Comparison of ENCODE assay signal across 15 mouse cellular contexts in genomic region chr7:138538048-138538831, GRCm38 (mm10).
A peak's percentile ranks its signal among the peaks of the same experiment; 100 is the strongest.
DNase-seq lines count a peak whose midpoint lies in the region; ATAC-seq and TF ChIP-seq lines count a peak whose summit lies in the region.
"Had no signal": no experiment of that assay in that cellular context is flagged by ENCODE, and none has a peak within 500 bp of the region (broad histone marks: within the 10 kb centered on the region; RNA-seq: fewer than 3 reads in every experiment).

No protein-coding gene starts in this region.

- no peaks in the 10 kb centered on the region for H3K27me3 ChIP-seq in lung, embryonic 16.5 days (ENCODE audit: control insufficient read depth, insufficient read depth, low read depth, low read length)
- no peaks in the 10 kb centered on the region for H3K27me3 ChIP-seq in intestine, postnatal 0 days (replicated peaks; ENCODE audit: control insufficient read depth, insufficient read depth, low read length)
- no peaks in the 10 kb centered on the region for H3K27me3 ChIP-seq in stomach, embryonic 14.5 days (ENCODE audit: control insufficient read depth, insufficient read depth, low read length)
- H3K27me3 ChIP-seq in hindbrain, embryonic 10.5 days (ENCODE audit: insufficient read depth, poor library complexity, severe bottlenecking): no peaks in the 10 kb centered on the region
- H3K27me3 ChIP-seq in neural tube, embryonic 15.5 days (replicated peaks): no peaks in the 10 kb centered on the region
- H3K27me3 ChIP-seq: heart, embryonic 12.5 days; hindbrain, embryonic 12.5 days; limb, embryonic 12.5 days had no signal

- no peak overlapping the region for H3K27ac ChIP-seq in lung, embryonic 16.5 days (ENCODE audit: low read length)
- no peak overlapping the region for H3K27ac ChIP-seq in intestine, postnatal 0 days (ENCODE audit: low read depth, low read length)
- no peak overlapping the region for H3K27ac ChIP-seq in stomach, embryonic 14.5 days (ENCODE audit: low read length)
- no peak overlapping the region for H3K27ac ChIP-seq in hindbrain, embryonic 10.5 days
- H3K27ac ChIP-seq in neural tube, embryonic 15.5 days (replicated peaks): no peak overlapping the region
- H3K27ac ChIP-seq: gastrocnemius, adult 2 months; hindbrain, embryonic 12.5 days; limb, embryonic 12.5 days had no signal

- no peaks in the 10 kb centered on the region for H3K4me1 ChIP-seq in lung, embryonic 16.5 days (replicated peaks; ENCODE audit: control insufficient read depth, insufficient read depth, low read length)
- H3K4me1 ChIP-seq in intestine, postnatal 0 days (replicated peaks; ENCODE audit: control insufficient read depth, insufficient read depth, low read length): no peaks in the 10 kb centered on the region
- no peaks in the 10 kb centered on the region for H3K4me1 ChIP-seq in stomach, embryonic 14.5 days (ENCODE audit: control insufficient read depth, insufficient read depth, low read length)
- 0 out of 2 replicates have a peak, but pooled peaks cover 6% of the 10 kb centered on the region for H3K4me1 ChIP-seq in hindbrain, embryonic 10.5 days (replicated peaks)
- H3K4me1 ChIP-seq in neural tube, embryonic 15.5 days: no peaks in the 10 kb centered on the region
- H3K4me1 ChIP-seq: heart, embryonic 12.5 days; limb, embryonic 12.5 days had no signal

- H3K4me3 ChIP-seq in lung, embryonic 16.5 days (ENCODE audit: low read length): no peak overlapping the region
- H3K4me3 ChIP-seq in intestine, postnatal 0 days (ENCODE audit: low read depth, low read length): 0 out of 2 replicates have a peak overlapping the region, but pooled peaks have one; percentile 9
- no peak overlapping the region for H3K4me3 ChIP-seq in stomach, embryonic 14.5 days (ENCODE audit: low read depth, low read length)
- H3K4me3 ChIP-seq in hindbrain, embryonic 10.5 days: no peak overlapping the region
- no peak overlapping the region for H3K4me3 ChIP-seq in neural tube, embryonic 15.5 days (replicated peaks)
- H3K4me3 ChIP-seq: gastrocnemius, adult 2 months; heart, embryonic 12.5 days; hindbrain, embryonic 12.5 days; limb, embryonic 12.5 days had no signal

- H3K9ac ChIP-seq in lung, embryonic 16.5 days (ENCODE audit: low read length): no peak overlapping the region
- H3K9ac ChIP-seq in intestine, postnatal 0 days (ENCODE audit: low read depth, low read length): no peak overlapping the region
- no peak overlapping the region for H3K9ac ChIP-seq in stomach, embryonic 14.5 days (replicated peaks; ENCODE audit: low read depth, low read length)
- H3K9ac ChIP-seq in neural tube, embryonic 15.5 days (replicated peaks): no peak overlapping the region
- H3K9ac ChIP-seq: heart, embryonic 12.5 days; hindbrain, embryonic 12.5 days; limb, embryonic 12.5 days had no signal

- H3K4me2 ChIP-seq in lung, embryonic 16.5 days (ENCODE audit: low read depth, low read length): peak overlapping the region; percentile 32
- H3K4me2 ChIP-seq in intestine, postnatal 0 days (replicated peaks; ENCODE audit: low read depth): peak overlapping the region; percentile 51
- H3K4me2 ChIP-seq in stomach, embryonic 14.5 days (replicated peaks; ENCODE audit: low read depth, low read length): peak overlapping the region; percentile 27; the same call in 1 of the 2 replicates
- no peak overlapping the region for H3K4me2 ChIP-seq in neural tube, embryonic 15.5 days
- H3K4me2 ChIP-seq: heart, embryonic 12.5 days; hindbrain, embryonic 12.5 days; limb, embryonic 12.5 days; midbrain, embryonic 11.5 days had no signal

- H3K9me3 ChIP-seq in lung, embryonic 16.5 days (ENCODE audit: control insufficient read depth, low read length): no peaks in the 10 kb centered on the region
- no peaks in the 10 kb centered on the region for H3K9me3 ChIP-seq in intestine, postnatal 0 days (ENCODE audit: control insufficient read depth)
- no peaks in the 10 kb centered on the region for H3K9me3 ChIP-seq in stomach, embryonic 14.5 days (ENCODE audit: control insufficient read depth, low read depth, low read length)
- no peaks in the 10 kb centered on the region for H3K9me3 ChIP-seq in hindbrain, embryonic 10.5 days
- no peaks in the 10 kb centered on the region for H3K9me3 ChIP-seq in neural tube, embryonic 15.5 days (replicated peaks)
- H3K9me3 ChIP-seq: heart, embryonic 12.5 days; hindbrain, embryonic 12.5 days; limb, embryonic 12.5 days had no signal

- TF ChIP-seq CTCF in intestine, postnatal 0 days (IDR thresholded peaks at IDR 0.05; ENCODE audit: low read depth): no peak

- H3K36me3 ChIP-seq in lung, embryonic 16.5 days (ENCODE audit: control insufficient read depth, insufficient read depth, low read length): no peaks in the 10 kb centered on the region
- no peaks in the 10 kb centered on the region for H3K36me3 ChIP-seq in intestine, postnatal 0 days (ENCODE audit: control insufficient read depth, insufficient read depth)
- no peaks in the 10 kb centered on the region for H3K36me3 ChIP-seq in stomach, embryonic 14.5 days (ENCODE audit: control insufficient read depth, insufficient read depth, low read length)
- H3K36me3 ChIP-seq in hindbrain, embryonic 10.5 days: no peaks in the 10 kb centered on the region
- no peaks in the 10 kb centered on the region for H3K36me3 ChIP-seq in neural tube, embryonic 15.5 days
- H3K36me3 ChIP-seq: heart, embryonic 12.5 days; hindbrain, embryonic 12.5 days; limb, embryonic 12.5 days had no signal

- no peak for DNase-seq in lung, postnatal 4 days
- peak; percentile 52 to 72 for DNase-seq in kidney, postnatal 36 days
- DNase-seq in frontal cortex, adult 2 months (ENCODE audit: extremely low spot score in 1 of 2, low spot score in 1 of 2): no peak
- DNase-seq in hindbrain, embryonic 10.5 days (ENCODE audit: low spot score): no peak
- DNase-seq: gastrocnemius, adult 2 months; right cerebral cortex, postnatal 14 days had no signal

- no peak for ATAC-seq in lung, embryonic 16.5 days (ENCODE audit: low read depth)
- ATAC-seq in intestine, postnatal 0 days: peak; percentile 71
- 0 out of 2 replicates have a peak, but pooled peaks have one; percentile 74 for ATAC-seq in stomach, embryonic 14.5 days (ENCODE audit: insufficient number of reproducible peaks, insufficient read depth, low FRiP score, low read depth)
- ATAC-seq in neural tube, embryonic 15.5 days (ENCODE audit: low FRiP score): no peak
- ATAC-seq: CD4-positive, CD25-positive, alpha-beta regulatory T cell, adult 4 months had no signal

- 33% methylated on average over 18 of the region's 18 CpGs for whole genome bisulfite sequencing in lung, embryonic 16.5 days
- WGBS in intestine, postnatal 0 days: 26% methylated on average over 18 of the region's 18 CpGs
- WGBS in stomach, embryonic 14.5 days: 37% methylated on average over 18 of the region's 18 CpGs
- WGBS in hindbrain, embryonic 10.5 days: 76% methylated on average over 18 of the region's 18 CpGs
- 43% methylated on average over 18 of the region's 18 CpGs for WGBS in neural tube, embryonic 15.5 days

Comparison
In these comparisons a context has a peak if more than half of its experiments do, and no peak if none do; other contexts are left out.
1. ATAC-seq: peak in intestine, postnatal 0 days (single experiment) and stomach, embryonic 14.5 days (single experiment); none in lung, embryonic 16.5 days (single experiment) and neural tube, embryonic 15.5 days (single experiment).
2. DNase-seq: peak in kidney, postnatal 36 days (2 of 2); none in lung, postnatal 4 days (0 of 2), frontal cortex, adult 2 months (0 of 2) and hindbrain, embryonic 10.5 days (single experiment).